Mouse (Mus musculus) adrenal gland, postnatal 36 days (tissue): ENCODE data around the gene Plcb2. TPM values are rescaled to one million over a fixed set of nuclear protein-coding genes. Genes with fewer than 3 reads are reported as not detected.

Experiments
- DNase-seq, 2 experiments: peaks; one replicate each; pipeline ENCODE4 v3.0.0; 2021; ENCODE audit warnings: mixed read lengths in 1 of 2
- total RNA-seq, 2 experiments: library from RNA; stranded (reverse); gene quantifications; 2 replicates each; pipeline ENCODE4 v1.2.3; 2021

Gene Plcb2
- total RNA-seq, 2 experiments from 2014 or later = 1.4 to 1.7 TPM

- DNase-seq = no peak
These were observed 11.6 kb downstream of the Plcb2 start for GRCm38 (mm10) chr2:118716677-118717076.

GRCm38 (mm10) chr2:118714230-118714629 lies 14.0 kb downstream of the Plcb2 start:
- no peak for DNase-seq

GRCm38 (mm10) chr2:118713631-118714030 lies 14.6 kb downstream of the Plcb2 start:
- no peak for DNase-seq

- peak; percentile 69 to 84 for DNase-seq
These were observed 17.2 kb downstream of the Plcb2 start for GRCm38 (mm10) chr2:118711038-118711494.

GRCm38 (mm10) chr2:118709655-118710221 lies 18.5 kb downstream of the Plcb2 start:
- DNase-seq = peak in 1 of 2 experiments; percentile 42

GRCm38 (mm10) chr2:118708472-118708871 lies 19.8 kb downstream of the Plcb2 start:
- DNase-seq = peak in 1 of 2 experiments; percentile 28

GRCm38 (mm10) chr2:118706436-118706835 lies 21.8 kb downstream of the Plcb2 start:
- no peak for DNase-seq

GRCm38 (mm10) chr2:118703913-118704730 lies 24.1 kb downstream of the Plcb2 start, which contains the start of gene Ankrd63:
TSS of gene Ankrd63 (minus strand) at chr2:118703963.
- peak; percentile 46 to 66 for DNase-seq

GRCm38 (mm10) chr2:118702883-118703761 lies 25.1 kb downstream of the Plcb2 start:
- DNase-seq = peak; percentile 72 to 80

GRCm38 (mm10) chr2:118701971-118702882 lies 26.0 kb downstream of the Plcb2 start:
- peak in 1 of 2 experiments; percentile 70 for DNase-seq

GRCm38 (mm10) chr2:118701161-118701560 lies 27.1 kb downstream of the Plcb2 start:
- no peak for DNase-seq

GRCm38 (mm10) chr2:118700179-118701062 lies 27.8 kb downstream of the Plcb2 start:
- DNase-seq = peak; percentile 91 to 93

- peak; percentile 52 to 71 for DNase-seq
These were observed 30.3 kb downstream of the Plcb2 start for GRCm38 (mm10) chr2:118697955-118698354.

GRCm38 (mm10) chr2:118697311-118697877 lies 30.8 kb downstream of the Plcb2 start:
- peak in 1 of 2 experiments; percentile 37 for DNase-seq

- DNase-seq = peak in 1 of 2 experiments; percentile 58
These were observed 31.6 kb downstream of the Plcb2 start for GRCm38 (mm10) chr2:118696451-118697308.

GRCm38 (mm10) chr2:118695677-118696232 lies 32.5 kb downstream of the Plcb2 start:
- peak in 1 of 2 experiments; percentile 64 for DNase-seq

GRCm38 (mm10) chr2:118693370-118693966 lies 34.8 kb downstream of the Plcb2 start:
- no peak for DNase-seq

- peak in 1 of 2 experiments; percentile 70 for DNase-seq
These were observed 38.4 kb downstream of the Plcb2 start for GRCm38 (mm10) chr2:118689875-118690274.
